Mouse (Mus musculus): ENCODE data around the gene Gm20388. TPM values are rescaled to one million over a fixed set of nuclear protein-coding genes. Genes with fewer than 3 reads are reported as not detected.

Gm20388 gene
- total RNA-seq, 2 experiments from 2014 or later = not detected

- DNase-seq (ENCODE audit: low spot score in 2 of 2) = no peak
Observed at GRCm38 (mm10) chr8:122945775-122946174, 3035.1 kb downstream of the Gm20388 start.

DNA sequence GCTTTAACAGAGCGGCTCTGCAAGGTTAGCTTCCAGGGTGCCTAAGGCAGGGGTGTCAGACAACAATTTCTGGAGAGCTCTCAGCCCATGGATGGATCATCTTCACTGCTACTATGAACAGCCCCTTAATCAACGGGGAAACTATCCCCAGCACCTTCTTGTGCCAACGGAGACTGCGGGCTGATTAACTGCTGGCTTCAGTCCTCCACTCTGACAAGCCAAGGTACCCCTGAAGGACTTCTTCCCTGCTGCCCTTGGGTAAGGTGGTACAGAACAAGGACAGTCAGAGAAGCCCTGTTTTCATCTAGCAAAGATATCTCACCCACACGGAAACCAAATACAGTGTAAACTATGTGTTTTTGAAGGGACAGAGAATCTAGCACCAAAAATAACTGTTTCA lies 3039.1 kb downstream of the Gm20388 start:
- DNase-seq (ENCODE audit: low spot score in 2 of 2) = no peak

DNA sequence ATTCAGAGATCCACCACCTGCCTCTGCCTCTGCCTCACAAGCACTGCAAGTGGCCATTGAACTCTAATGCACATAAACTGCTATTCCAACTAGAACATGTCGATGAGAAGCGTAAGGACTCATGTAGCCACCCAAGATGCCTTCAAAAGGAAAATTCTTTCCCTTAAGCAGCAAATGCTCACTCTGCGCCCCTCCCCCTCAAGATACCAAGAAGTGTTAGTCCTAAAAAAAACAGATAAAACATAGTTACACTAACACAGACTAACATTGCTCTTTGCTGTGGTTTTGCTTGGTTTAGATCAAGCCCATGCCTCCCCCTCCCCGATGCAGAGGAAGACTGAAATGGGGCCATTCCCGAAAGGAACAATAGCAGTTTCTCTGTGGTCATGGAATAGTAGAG lies 3040.8 kb downstream of the Gm20388 start:
- DNase-seq (ENCODE audit: low spot score in 2 of 2) = no peak

DNA sequence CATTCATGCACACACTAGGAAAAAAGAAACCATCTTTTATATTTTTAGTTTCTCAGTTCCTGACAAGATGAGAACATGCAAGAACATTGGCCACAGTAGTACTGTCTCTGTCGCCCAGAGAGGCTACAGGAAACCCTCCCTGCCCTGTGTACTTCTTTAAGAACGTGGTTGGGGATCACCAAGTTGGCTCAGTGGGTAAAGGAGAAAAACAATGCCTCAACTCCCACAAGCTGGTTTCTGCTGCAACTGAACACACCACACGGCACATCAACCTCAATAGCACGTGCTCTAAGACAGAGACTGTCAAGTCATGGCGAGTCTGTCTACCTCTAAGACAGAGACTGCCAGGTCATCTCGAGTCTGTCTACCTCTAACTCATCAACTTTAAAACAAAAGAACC lies 3042.4 kb downstream of the Gm20388 start:
- no peak for DNase-seq (ENCODE audit: low spot score in 2 of 2)

GRCm38 (mm10) chr8:122954090-122954799 lies 3043.6 kb downstream of the Gm20388 start:
- no peak for DNase-seq (ENCODE audit: low spot score in 2 of 2)

DNA sequence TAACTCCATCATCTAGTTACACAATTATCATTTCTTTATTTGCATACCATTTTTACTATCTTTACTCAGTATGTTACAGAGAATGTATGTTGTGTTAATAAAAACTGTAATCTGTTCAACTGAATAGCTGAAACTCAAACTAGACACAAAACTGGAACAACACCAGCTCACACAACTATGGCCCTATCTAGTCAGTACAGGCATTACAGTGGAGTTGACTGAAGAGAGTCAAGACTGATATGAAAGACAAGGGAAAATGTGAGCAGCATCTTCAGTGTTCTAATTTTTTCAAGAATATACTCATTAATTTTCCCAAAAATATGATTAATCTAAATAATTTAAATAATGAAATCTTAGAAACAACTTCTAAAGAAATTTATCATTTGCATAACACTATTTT lies 3044.6 kb downstream of the Gm20388 start:
- no peak for DNase-seq (ENCODE audit: low spot score in 2 of 2)

DNA sequence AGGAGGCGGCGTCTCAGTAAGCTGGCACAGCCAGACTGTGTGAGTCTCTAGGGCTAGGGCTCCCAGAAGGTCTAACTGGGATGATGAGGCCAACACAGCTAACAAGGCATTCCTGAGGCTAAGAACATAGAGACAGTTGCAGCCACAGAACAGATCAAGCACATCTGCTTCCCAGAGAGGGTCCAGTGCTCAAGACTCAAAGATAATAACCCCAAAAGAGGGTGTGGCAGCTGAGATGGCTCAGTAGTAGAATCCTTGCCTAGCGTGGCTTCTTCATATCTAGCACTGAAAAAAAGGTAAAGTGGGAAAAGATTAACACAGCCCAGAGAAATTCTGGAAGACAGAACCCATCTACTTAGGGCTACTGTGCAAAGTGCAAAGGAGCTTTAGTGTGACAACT lies 3045.4 kb downstream of the Gm20388 start:
- DNase-seq (ENCODE audit: low spot score in 2 of 2) = no peak

GRCm38 (mm10) chr8:122960323-122960722 lies 3049.7 kb downstream of the Gm20388 start:
- DNase-seq (ENCODE audit: low spot score in 2 of 2) = no peak

GRCm38 (mm10) chr8:122960932-122961331 lies 3050.3 kb downstream of the Gm20388 start:
- no peak for DNase-seq (ENCODE audit: low spot score in 2 of 2)

DNA sequence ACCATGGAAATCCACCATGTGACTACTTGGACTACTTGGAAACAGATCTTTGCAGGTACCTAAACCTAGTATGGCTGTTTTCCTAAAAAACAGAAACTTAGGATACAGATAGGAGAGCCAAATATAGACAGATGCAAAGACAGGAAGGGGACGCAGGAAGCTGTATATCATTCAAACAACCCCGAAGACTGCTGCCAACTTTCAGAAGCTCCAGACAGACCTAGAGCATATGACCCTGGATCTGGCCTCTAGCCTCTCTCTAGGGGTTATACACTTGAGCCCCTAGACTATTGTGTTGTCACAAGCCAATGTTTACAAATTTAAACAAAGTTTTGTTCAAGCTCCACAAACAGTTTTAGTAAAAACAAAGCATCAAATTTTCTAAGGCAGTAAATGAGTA lies 3050.8 kb downstream of the Gm20388 start:
- DNase-seq (ENCODE audit: low spot score in 2 of 2) = no peak

DNA sequence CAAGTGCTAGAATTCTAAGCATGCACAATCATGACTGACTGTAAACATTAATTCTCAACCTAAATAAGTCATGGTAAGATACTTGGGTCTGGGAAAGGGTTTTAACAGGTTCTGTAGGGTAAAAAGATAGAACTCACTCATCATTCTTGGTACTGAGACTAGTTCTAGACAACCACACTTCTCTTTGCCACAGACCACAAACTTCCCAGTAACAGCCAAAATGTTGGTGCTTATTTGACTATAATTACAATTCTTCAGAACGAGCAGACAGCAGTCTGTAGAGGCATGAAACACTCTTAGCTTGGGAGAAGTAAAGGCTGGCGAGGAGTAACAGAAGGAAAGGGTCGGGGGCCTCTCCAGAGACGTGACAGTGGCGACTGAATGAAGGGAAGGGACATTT lies 3051.4 kb downstream of the Gm20388 start:
- no peak for DNase-seq (ENCODE audit: low spot score in 2 of 2)

GRCm38 (mm10) chr8:122966638-122967037 lies 3056.0 kb downstream of the Gm20388 start:
- no peak for DNase-seq (ENCODE audit: low spot score in 2 of 2)

GRCm38 (mm10) chr8:122968145-122968544 lies 3057.5 kb downstream of the Gm20388 start:
- DNase-seq (ENCODE audit: low spot score in 2 of 2) = peak in 1 of 2 experiments; percentile 52

DNA sequence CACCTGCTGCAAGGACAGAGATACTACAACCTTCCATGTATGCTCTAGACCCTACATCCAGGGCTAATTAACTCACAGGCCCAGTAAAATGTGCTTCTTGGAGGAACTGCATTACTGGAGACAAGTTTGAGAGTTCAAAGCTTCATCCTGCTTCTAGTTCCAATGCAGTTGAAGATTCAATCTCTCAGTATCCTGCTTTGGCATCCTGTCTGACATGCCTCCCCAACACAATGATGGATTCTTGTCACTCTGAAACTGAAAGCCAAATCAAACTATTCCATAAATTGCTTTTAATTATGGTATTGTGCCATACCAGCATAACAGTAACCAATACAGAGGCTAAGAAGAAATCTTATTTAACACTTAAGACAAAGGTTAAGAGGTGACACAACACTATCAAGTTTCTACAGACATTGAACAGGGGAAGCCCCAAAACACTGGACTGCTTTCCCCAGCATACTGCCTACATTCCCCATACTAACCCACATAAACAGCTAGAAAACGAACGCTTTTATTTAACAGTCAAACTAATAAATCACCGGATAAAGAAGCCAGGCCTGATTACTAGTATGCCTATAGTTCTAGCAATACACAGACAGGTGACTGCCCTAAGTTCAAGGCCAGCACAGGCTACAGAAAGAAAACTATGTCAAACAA lies 3059.5 kb downstream of the Gm20388 start:
- DNase-seq (ENCODE audit: low spot score in 2 of 2) = no peak

- DNase-seq (ENCODE audit: low spot score in 2 of 2) = no peak
Observed at GRCm38 (mm10) chr8:122976046-122976445, 3065.4 kb downstream of the Gm20388 start.

DNA sequence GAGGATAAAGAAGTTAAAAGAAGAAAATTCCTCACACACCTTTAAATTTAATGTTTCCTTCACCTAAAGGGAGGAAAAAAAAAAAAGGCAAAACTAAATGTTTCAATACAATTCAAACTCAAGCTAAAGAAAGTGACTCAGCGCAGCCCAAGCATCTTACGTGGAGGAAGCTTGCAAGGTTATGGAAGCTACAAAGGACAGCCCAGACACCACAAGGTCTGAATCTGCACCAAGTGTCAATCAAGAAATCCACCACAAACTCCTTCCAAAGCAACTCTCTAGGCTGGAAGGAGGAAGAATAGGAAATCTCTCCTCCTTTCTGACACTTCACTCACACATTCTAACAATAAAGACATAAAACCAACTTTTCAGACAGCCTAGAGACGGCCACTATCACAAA lies 3068.8 kb downstream of the Gm20388 start:
- no peak for DNase-seq (ENCODE audit: low spot score in 2 of 2)

- no peak for DNase-seq (ENCODE audit: low spot score in 2 of 2)
Observed at GRCm38 (mm10) chr8:122979865-122980509, 3069.3 kb downstream of the Gm20388 start.

DNA sequence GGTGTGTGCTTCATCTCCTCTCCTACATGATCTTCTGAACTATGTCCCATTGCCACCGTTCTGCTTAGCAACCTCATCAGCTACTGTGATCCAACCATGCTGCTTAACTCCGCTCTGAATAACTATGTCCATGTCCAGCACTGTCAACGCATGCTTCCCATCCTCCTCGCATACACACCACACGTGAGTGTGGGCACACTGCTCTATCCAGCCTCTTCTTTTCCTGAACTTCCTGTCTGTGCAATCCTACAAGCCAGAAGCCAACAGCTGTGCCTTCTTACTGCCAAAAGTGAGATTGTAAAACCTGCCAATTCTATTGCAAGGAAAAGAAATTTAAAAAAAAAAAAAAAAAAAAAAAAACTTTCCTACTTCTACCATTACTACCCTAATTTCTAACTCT lies 3071.0 kb downstream of the Gm20388 start:
- no peak for DNase-seq (ENCODE audit: low spot score in 2 of 2)

DNA sequence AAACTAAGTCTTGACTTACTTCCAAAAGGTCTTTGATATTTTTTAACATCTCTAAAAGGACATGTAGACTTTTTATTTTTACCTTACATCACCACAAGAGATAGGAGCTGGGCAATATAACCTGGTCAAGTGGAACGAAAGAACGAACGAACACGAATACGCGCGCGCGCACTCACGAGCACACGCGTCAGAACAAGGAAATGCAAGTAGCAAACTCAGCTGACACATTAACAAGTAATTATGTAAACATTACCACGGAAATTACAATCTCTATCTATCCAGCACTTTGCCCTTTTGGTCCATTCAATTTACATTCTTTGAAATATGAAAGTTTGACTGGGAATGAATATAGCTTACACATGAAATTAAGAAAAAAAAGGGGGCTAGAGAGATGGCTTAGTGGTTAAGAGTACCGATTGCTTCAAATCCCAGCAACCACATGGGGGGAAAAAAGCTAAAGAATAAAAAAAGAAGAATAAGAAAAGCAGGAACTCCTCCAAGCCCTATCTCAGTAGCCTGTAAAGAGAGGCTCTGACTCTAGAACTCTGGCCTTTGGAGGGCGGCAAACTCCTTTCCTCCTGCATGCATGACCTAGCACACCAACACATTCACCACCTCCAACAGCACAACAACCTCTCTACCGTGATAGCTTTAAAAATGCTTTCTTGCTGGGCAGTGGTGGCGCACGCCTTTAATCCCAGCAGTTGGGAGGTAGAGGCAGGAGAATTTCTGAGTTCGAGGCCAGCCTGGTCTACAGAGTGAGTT lies 3072.7 kb downstream of the Gm20388 start:
- no peak for DNase-seq (ENCODE audit: low spot score in 2 of 2)

DNA sequence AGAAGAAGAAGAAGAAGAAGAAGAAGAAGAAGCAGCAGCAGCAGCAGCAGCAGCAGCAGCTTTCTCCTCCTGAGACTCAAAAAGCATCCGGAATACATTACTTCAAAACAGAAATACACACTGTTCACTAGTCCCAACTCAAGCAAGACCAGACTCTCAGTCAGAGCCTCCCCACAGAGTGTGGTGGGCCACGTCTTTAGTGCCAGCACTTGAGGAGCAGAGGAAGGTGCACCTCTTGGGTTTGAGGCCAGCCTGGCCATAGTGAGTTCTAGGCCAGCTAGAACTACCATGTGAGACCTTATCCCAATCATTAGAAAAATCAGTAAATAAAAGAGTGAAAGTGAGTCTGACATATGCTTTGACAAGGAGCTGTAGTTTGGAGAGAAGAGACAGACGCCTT lies 3073.5 kb downstream of the Gm20388 start:
- DNase-seq (ENCODE audit: low spot score in 2 of 2) = no peak

GRCm38 (mm10) chr8:122986501-122987184 lies 3076.0 kb downstream of the Gm20388 start:
- no peak for DNase-seq (ENCODE audit: low spot score in 2 of 2)
